Mouse (Mus musculus) MEL (cell line): ENCODE data around the gene 4930415O20Rik.

Experiments used
- BHLHE40 ChIP-seq: IDR thresholded peaks from 2 replicates; pipeline ENCODE4 v1.6.1; 2012; ENCODE audit warnings: low read depth, mild to moderate bottlenecking, inconsistent platforms, low read length, improper control_type of control experiment, borderline replicate concordance
- CTCF ChIP-seq, 3 experiments: IDR thresholded peaks in 2 of 3; conservative IDR thresholded peaks in 1 of 3; 2 replicates each; pipeline ENCODE4 v1.5.1; 2011 to 2012; ENCODE audit warnings: low read length in 3 of 3, low read depth in 2 of 3, mild to moderate bottlenecking in 2 of 3, improper control_type of control experiment in 1 of 3, inconsistent platforms in 1 of 3, mixed read lengths in 1 of 3, moderate library complexity in 1 of 3; ENCODE audit not compliant: control insufficient read depth in 1 of 3, insufficient read depth in 1 of 3, poor library complexity in 1 of 3, severe bottlenecking in 1 of 3
- E2F4 ChIP-seq: IDR thresholded peaks from 2 replicates; pipeline ENCODE4 v1.6.1; 2011; ENCODE audit warnings: low read depth, low read length, improper control_type of control experiment, borderline replicate concordance
- JUND ChIP-seq: IDR thresholded peaks from 2 replicates; pipeline ENCODE4 v1.6.1; 2011; ENCODE audit warnings: low read depth, mild to moderate bottlenecking, improper control_type of control experiment, low read length
- MXI1 ChIP-seq: IDR thresholded peaks from 2 replicates; pipeline ENCODE4 v1.6.1; 2011; ENCODE audit warnings: mild to moderate bottlenecking, low read depth, low read length, improper control_type of control experiment
- POLR2A ChIP-seq, 2 experiments: IDR thresholded peaks; 2 replicates each; pipeline ENCODE4 v1.6.1; 2011 to 2012; ENCODE audit warnings: low read length in 2 of 2, mild to moderate bottlenecking in 2 of 2, control low read depth in 1 of 2, improper control_type of control experiment in 1 of 2, low read depth in 1 of 2, moderate library complexity in 1 of 2; ENCODE audit not compliant: control insufficient read depth in 1 of 2, insufficient read depth in 1 of 2, poor library complexity in 1 of 2
- RAD21 ChIP-seq: IDR thresholded peaks from 2 replicates; pipeline ENCODE4 v1.6.1; 2011; ENCODE audit warnings: mild to moderate bottlenecking, low read depth, low read length, improper control_type of control experiment
- SIN3A ChIP-seq: IDR thresholded peaks from 2 replicates; pipeline ENCODE4 v1.6.1; 2012; ENCODE audit warnings: low read length, improper control_type of control experiment, inconsistent platforms
- SMC3 ChIP-seq: IDR thresholded peaks from 2 replicates; pipeline ENCODE4 v1.6.1; 2011; ENCODE audit warnings: low read depth, low read length, improper control_type of control experiment
- TCF12 ChIP-seq: IDR thresholded peaks from 2 replicates; pipeline ENCODE4 v1.6.1; 2014; ENCODE audit warnings: low read depth, mild to moderate bottlenecking, inconsistent platforms, low read length, improper control_type of control experiment, moderate library complexity
- UBTF ChIP-seq: IDR thresholded peaks from 2 replicates; pipeline ENCODE4 v1.6.1; 2012; ENCODE audit warnings: low read depth, mild to moderate bottlenecking, inconsistent platforms, low read length, improper control_type of control experiment, moderate library complexity, borderline replicate concordance; ENCODE audit not compliant: insufficient read depth
- ZC3H11A ChIP-seq: IDR thresholded peaks from 2 replicates; pipeline ENCODE4 v1.6.1; 2012; ENCODE audit warnings: low read depth, mild to moderate bottlenecking, inconsistent platforms, low read length, improper control_type of control experiment
- ZNF384 ChIP-seq: IDR thresholded peaks from 2 replicates; pipeline ENCODE4 v1.6.1; 2012; ENCODE audit warnings: low read depth, mild to moderate bottlenecking, inconsistent platforms, low read length, improper control_type of control experiment

- TF ChIP-seq E2F4 = no peak
- TF ChIP-seq POLR2A (IDR thresholded peaks at IDR 0.05; ENCODE audit: control insufficient read depth in 1 of 2, insufficient read depth in 1 of 2, low read depth in 1 of 2, low read length in 2 of 2, poor library complexity in 1 of 2) = no peak
- no peak for TF ChIP-seq BHLHE40
- TF ChIP-seq SIN3A = no peak
- TF ChIP-seq ZC3H11A = no peak
- no peak for TF ChIP-seq CTCF (IDR thresholded peaks at IDR 0.05 in 2 of 3, conservative IDR thresholded peaks at IDR 0.05 in 1 of 3; ENCODE audit: control insufficient read depth in 1 of 3, insufficient read depth in 1 of 3, low read depth in 2 of 3, low read length in 3 of 3, poor library complexity in 1 of 3, severe bottlenecking in 1 of 3)
- TF ChIP-seq UBTF = no peak
- no peak for TF ChIP-seq JUND
- TF ChIP-seq RAD21 = no peak
- no peak for TF ChIP-seq MXI1
- no peak for TF ChIP-seq SMC3
- no peak for TF ChIP-seq TCF12
- no peak for TF ChIP-seq ZNF384
Measured at GRCm38 (mm10) chr15:98582410-98582809, 11.6 kb downstream of the 4930415O20Rik start.
